Mouse (Mus musculus): ENCODE results near the gene Gm49395.

Gm49395 gene

DNA sequence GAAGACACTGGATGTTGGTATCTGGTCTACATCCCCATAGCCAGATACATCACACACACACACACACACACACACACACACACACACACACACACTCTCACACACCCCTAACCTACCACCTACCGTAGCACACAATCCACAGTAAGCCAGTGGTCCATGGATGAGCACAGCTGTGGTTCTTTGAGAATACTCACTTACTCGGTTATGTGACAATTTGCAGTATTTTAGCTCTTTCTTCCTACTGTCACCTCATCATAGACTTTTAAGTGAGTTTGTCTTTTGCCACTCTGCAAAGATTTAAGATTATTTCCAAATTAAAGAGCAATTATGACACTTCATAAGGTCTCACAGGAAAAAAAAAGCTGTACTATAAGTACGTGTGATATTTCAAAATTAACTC is 16.5 kb upstream of the Gm49395 start:
- no peaks in the 10 kb centered on the region for H3K27me3 ChIP-seq (ENCODE audit: control insufficient read depth, insufficient read depth, low read length, poor library complexity, severe bottlenecking)

DNA sequence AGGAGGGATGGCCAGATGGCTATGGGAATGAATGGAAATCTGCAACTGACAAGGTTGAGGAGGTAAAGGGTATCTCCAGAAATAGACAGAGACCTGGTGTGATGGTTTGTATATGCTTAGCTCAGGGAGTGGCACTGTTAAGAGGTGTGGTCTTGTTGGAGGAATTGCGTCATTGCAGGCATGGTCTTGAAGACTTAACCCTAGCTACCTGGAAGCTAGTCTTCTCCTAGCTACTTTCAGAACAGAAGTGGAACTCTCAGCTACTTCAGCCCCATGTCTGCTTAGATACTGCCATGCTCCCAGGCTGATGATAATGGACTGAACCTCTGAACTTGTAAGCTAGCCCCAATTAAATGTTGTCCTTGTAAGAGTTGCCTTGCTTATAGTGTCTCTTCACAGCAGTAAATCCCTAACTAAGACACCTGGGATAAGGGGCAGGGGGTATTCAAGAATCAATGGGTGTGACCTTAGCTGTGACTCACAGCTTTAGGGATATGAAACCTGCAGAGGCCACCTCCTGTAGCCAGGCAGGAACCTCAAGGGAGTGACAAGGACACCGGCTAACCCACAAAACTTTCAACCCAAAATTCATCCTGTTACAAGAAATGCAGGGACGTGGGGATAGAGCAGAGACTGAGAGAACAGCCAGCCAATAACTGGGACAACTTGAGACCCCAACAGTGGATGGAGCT is 15.4 kb upstream of the Gm49395 start:
- DNase-seq (ENCODE audit: low read depth, low spot score): no peak
- no peaks in the 10 kb centered on the region for H3K36me3 ChIP-seq (ENCODE audit: control insufficient read depth, insufficient read depth, low read length, poor library complexity, severe bottlenecking)
- H3K27me3 ChIP-seq (ENCODE audit: control insufficient read depth, insufficient read depth, low read length, poor library complexity, severe bottlenecking): no peaks in the 10 kb centered on the region

More for the DNA sequence above, 16.5 kb upstream of the Gm49395 start:
- DNase-seq (ENCODE audit: low read depth, low spot score): no peak
- no peaks in the 10 kb centered on the region for H3K36me3 ChIP-seq (ENCODE audit: control insufficient read depth, insufficient read depth, low read length, poor library complexity, severe bottlenecking)

DNA sequence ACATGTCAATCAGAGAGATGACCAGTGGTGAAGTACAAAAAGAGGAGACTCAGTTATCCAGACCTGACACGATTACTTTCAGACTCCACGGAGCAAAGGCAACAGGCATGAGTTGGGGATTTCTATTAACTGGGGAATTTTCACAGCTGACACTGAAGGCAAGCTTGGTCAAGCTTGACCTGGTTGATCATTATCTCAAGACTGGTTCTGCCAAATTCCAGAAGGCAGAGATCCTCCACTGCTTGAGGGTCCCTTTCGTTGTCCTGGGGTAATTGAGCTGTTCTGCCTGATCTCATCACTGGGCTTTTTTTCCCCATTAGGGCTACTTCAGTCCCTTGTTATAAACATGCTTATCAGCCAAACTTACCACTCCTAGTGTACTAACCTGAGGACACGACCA is 7.9 kb upstream of the Gm49395 start:
- no peaks in the 10 kb centered on the region for H3K27me3 ChIP-seq (ENCODE audit: control insufficient read depth, insufficient read depth, low read length, poor library complexity, severe bottlenecking)
- no peak for DNase-seq (ENCODE audit: low read depth, low spot score)
- no peaks in the 10 kb centered on the region for H3K36me3 ChIP-seq (ENCODE audit: control insufficient read depth, insufficient read depth, low read length, poor library complexity, severe bottlenecking)

GRCm38 (mm10) chr13:115107436-115107835 is 5.7 kb upstream of the Gm49395 start:
- Histone ChIP-seq H3K27me3 (ENCODE audit: control insufficient read depth, insufficient read depth, low read length, poor library complexity, severe bottlenecking) (no peaks in the 10 kb centered on the region), H3K36me3 (ENCODE audit: control insufficient read depth, insufficient read depth, low read length, poor library complexity, severe bottlenecking) (no peaks in the 10 kb centered on the region)
- DNase-seq (ENCODE audit: low read depth, low spot score): no peak

GRCm38 (mm10) chr13:115106183-115106582 is 4.5 kb upstream of the Gm49395 start:
- H3K27me3 ChIP-seq (ENCODE audit: control insufficient read depth, insufficient read depth, low read length, poor library complexity, severe bottlenecking): peaks cover 2% of the 10 kb centered on the region; the same call in 1 of the 2 replicates
- DNase-seq (ENCODE audit: low read depth, low spot score): no peak
- H3K36me3 ChIP-seq (ENCODE audit: control insufficient read depth, insufficient read depth, low read length, poor library complexity, severe bottlenecking): no peaks in the 10 kb centered on the region

GRCm38 (mm10) chr13:115102754-115103153 is 1.0 kb upstream of the Gm49395 start:
- DNase-seq (ENCODE audit: low read depth, low spot score): no peak
- no peaks in the 10 kb centered on the region for H3K36me3 ChIP-seq (ENCODE audit: control insufficient read depth, insufficient read depth, low read length, poor library complexity, severe bottlenecking)
- H3K27me3 ChIP-seq (ENCODE audit: control insufficient read depth, insufficient read depth, low read length, poor library complexity, severe bottlenecking): peaks cover 2% of the 10 kb centered on the region; the same call in 1 of the 2 replicates

DNA sequence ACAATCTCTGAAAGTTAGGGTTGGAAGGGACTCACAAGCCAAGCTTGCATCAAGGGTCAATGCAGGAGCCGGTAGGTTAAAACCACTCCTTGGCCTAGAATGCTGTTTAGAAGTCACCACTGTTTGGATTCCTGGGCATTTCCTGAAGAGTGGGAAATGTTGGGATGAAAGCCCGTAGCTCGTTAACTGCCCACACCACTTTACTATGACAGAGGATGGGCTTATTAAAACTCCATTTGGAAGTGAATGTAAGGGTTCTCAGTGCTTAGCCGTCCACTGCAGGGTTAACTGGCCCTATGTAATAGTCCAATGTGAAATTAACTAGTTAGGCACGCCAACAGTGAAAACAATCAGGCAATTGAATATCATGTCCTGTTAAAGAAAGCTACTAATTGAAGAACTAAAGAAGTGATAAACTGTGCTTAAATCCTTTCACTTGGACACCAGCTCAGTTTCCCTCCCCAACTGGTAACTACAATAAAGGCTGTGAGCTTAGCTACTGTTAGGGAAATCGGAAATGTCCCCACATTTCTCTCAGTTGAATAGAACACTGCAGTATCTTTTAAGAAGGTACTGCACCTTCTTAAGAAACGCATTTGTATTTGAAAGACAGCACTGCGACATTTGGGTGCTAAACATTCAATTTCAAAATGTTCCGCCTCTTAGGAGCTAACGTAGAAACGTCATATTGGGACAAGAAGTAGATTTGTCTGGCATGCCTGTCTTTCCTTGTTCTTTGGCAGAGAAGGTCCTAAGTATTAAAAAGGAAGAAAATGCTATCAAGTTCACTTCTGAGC is 1.1 kb downstream of the Gm49395 start:
- Histone ChIP-seq H3K27me3 (ENCODE audit: control insufficient read depth, insufficient read depth, low read length, poor library complexity, severe bottlenecking) (peaks cover 2% of the 10 kb centered on the region; the same call in 1 of the 2 replicates), H3K36me3 (ENCODE audit: control insufficient read depth, insufficient read depth, low read length, poor library complexity, severe bottlenecking) (no peaks in the 10 kb centered on the region)
- no peak for DNase-seq (ENCODE audit: low read depth, low spot score)

DNA sequence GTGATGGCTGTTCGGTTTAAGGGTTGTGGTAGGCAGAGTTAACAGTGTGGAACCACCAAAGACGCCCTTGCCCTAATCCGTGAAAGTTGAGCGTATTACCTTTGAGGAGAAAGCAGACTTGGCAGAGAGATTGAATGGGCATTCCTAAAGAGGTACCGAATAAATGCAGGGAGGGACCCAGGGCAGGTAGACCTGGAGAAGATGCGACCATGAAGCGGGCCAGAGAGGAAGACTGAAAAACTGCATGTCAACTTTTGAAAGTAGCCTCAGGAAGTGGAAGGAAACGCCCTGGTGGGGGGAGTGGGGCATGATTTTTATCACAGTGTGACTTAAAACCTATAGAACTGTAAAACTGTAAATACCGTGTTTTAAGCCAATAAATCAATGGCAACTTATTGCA is 2.3 kb downstream of the Gm49395 start:
- Histone ChIP-seq H3K27me3 (ENCODE audit: control insufficient read depth, insufficient read depth, low read length, poor library complexity, severe bottlenecking) (peaks cover 2% of the 10 kb centered on the region; the same call in 1 of the 2 replicates), H3K36me3 (ENCODE audit: control insufficient read depth, insufficient read depth, low read length, poor library complexity, severe bottlenecking) (no peaks in the 10 kb centered on the region)
- no peak for DNase-seq (ENCODE audit: low read depth, low spot score)

- DNase-seq (ENCODE audit: low read depth, low spot score): no peak
Measured at GRCm38 (mm10) chr13:115098227-115098626, 3.5 kb downstream of the Gm49395 start.

GRCm38 (mm10) chr13:115096965-115097364 is 4.8 kb downstream of the Gm49395 start:
- peak; percentile 19 for DNase-seq (ENCODE audit: low read depth, low spot score)
- Histone ChIP-seq H3K36me3 (ENCODE audit: control insufficient read depth, insufficient read depth, low read length, poor library complexity, severe bottlenecking) (no peaks in the 10 kb centered on the region), H3K27me3 (ENCODE audit: control insufficient read depth, insufficient read depth, low read length, poor library complexity, severe bottlenecking) (no peaks in the 10 kb centered on the region)

More at GRCm38 (mm10) chr13:115098227-115098626, 3.5 kb downstream of the Gm49395 start:
- H3K27me3 ChIP-seq (ENCODE audit: control insufficient read depth, insufficient read depth, low read length, poor library complexity, severe bottlenecking): peaks cover 2% of the 10 kb centered on the region; the same call in 1 of the 2 replicates
- H3K36me3 ChIP-seq (ENCODE audit: control insufficient read depth, insufficient read depth, low read length, poor library complexity, severe bottlenecking): no peaks in the 10 kb centered on the region

DNA sequence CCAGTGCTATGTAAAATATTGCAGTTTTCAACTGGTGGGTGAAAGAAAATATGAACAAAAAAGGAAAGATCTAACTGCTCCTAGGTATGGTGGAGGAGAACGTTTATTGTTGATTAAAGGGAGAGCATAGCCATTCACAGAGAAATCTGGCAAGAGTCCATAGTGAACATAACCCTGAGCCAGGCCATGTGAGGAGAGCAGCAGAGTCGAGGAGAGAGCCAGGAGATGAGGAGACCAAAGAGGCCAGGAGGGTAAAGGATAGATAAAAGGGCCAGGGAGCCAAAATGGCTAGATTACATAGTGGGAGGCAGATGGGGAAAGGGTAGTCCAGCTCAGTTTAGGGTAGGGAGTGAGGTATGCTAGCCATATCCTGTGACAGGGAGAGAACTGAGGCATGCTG is 5.5 kb downstream of the Gm49395 start:
- DNase-seq (ENCODE audit: low read depth, low spot score): no peak
- H3K27me3 ChIP-seq (ENCODE audit: control insufficient read depth, insufficient read depth, low read length, poor library complexity, severe bottlenecking): no peaks in the 10 kb centered on the region
- H3K36me3 ChIP-seq (ENCODE audit: control insufficient read depth, insufficient read depth, low read length, poor library complexity, severe bottlenecking): no peaks in the 10 kb centered on the region

DNA sequence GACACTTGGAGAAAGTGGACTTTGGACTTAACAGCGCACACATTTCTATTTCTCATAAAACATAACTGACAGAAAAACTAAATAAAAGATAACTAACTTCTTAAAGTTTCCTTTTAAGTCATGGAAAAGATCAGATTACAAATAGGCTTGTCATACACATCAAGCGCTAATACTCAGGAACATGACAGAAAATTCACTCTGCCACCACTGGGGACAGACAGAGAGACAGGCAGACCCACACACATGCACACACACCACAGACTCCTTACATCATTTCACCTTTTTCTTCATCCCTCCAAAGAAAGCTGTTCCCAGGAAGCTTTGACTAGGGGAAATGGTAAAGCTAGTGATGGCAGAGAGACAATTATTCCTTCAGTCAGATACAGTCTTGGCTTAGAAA is 6.3 kb downstream of the Gm49395 start:
- H3K36me3 ChIP-seq (ENCODE audit: control insufficient read depth, insufficient read depth, low read length, poor library complexity, severe bottlenecking): no peaks in the 10 kb centered on the region
- H3K27me3 ChIP-seq (ENCODE audit: control insufficient read depth, insufficient read depth, low read length, poor library complexity, severe bottlenecking): no peaks in the 10 kb centered on the region
- no peak for DNase-seq (ENCODE audit: low read depth, low spot score)

DNA sequence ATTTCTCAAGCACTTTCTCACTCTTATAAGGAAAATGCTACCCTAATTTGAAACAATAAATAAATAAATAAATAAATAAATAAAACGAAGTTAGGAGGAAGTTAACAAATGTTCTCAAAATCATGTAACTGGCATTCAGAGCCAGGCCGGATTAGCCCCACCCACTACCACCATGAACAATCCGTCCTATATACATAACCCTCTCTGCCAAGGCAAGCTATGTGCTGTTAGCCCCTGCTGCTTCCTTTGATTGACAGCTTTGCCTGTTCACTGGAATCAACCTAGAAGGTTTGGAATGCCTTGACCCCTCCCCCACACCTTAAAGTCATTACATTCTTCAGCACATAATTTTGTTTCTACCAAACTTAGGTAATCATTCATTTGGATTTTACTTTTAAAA is 10.2 kb downstream of the Gm49395 start:
- DNase-seq (ENCODE audit: low read depth, low spot score): no peak
- H3K27me3 ChIP-seq (ENCODE audit: control insufficient read depth, insufficient read depth, low read length, poor library complexity, severe bottlenecking): no peaks in the 10 kb centered on the region
- H3K36me3 ChIP-seq (ENCODE audit: control insufficient read depth, insufficient read depth, low read length, poor library complexity, severe bottlenecking): no peaks in the 10 kb centered on the region

DNA sequence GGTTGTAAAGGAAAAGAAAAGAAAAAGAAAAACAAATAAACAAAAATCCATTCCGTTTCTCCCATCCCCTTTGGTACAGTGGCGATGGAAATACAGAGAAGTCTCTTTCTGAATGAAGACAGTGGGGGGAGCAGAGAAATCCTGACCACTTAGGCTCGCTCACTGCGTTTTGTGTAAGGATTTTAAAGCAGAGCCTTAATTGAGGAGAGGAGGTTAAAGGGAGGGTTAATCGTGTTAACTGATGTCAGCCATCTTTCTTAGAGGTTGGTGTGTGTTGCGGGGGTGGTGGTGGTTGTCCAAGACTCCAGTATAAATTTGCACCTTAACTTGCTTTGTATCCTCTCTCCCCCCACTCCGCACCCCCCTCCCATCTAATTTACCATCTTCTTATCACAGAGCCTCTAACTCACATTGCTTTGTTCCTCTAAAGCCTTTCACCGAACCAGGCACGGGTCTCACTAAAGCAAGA is 10.7 kb downstream of the Gm49395 start:
- Histone ChIP-seq H3K27me3 (ENCODE audit: control insufficient read depth, insufficient read depth, low read length, poor library complexity, severe bottlenecking) (no peaks in the 10 kb centered on the region), H3K36me3 (ENCODE audit: control insufficient read depth, insufficient read depth, low read length, poor library complexity, severe bottlenecking) (no peaks in the 10 kb centered on the region)
- DNase-seq (ENCODE audit: low read depth, low spot score): peak; percentile 6
